Comparison of ENCODE assay signal across 25 mouse cellular contexts in the genomic region with DNA sequence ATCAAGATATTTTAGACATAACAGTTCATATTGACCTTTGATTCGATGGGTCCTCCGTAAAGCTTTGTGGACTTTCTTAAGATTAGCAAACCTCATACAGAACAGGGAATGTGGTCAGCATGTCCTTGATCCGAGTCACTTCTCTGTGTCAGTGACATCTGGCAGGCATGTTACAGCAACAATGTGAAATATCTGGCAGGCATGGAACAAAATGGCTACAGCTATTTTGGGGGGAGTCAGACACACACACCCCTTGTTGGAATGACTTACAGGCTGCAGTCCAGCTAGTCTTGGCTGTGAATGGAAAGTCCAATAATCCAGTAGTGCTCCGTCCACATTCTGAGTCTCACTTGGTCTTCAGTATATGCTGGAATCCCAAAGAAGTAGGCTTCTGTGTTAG. TPM values are rescaled to one million over a fixed set of nuclear protein-coding genes. Genes with fewer than 3 reads are reported as not detected.
A peak's percentile ranks its signal among the peaks of the same experiment; 100 is the strongest.
DNase-seq lines count a peak whose midpoint lies in the region; ATAC-seq and TF ChIP-seq lines count a peak whose summit lies in the region.
"Had no signal": no experiment of that assay in that cellular context is flagged by ENCODE, and none has a peak within 500 bp of the region (broad histone marks: within the 10 kb centered on the region; RNA-seq: fewer than 3 reads in every experiment).

No protein-coding gene starts in this region.

- 52% methylated on average over 4 of the region's 4 CpGs for WGBS in heart, adult 2 months
- 69% methylated on average over 4 of the region's 4 CpGs for WGBS in lung, embryonic 16.5 days

- no peaks in the 10 kb centered on the region for H3K36me3 ChIP-seq in heart, adult 2 months (ENCODE audit: control insufficient read depth, insufficient read depth, low read length)
- H3K36me3 ChIP-seq in lung, embryonic 16.5 days (ENCODE audit: control insufficient read depth, insufficient read depth, low read length), result no peaks in the 10 kb centered on the region
- H3K36me3 ChIP-seq: embryonic facial prominence, embryonic 13.5 days; forebrain, embryonic 10.5 days; heart, embryonic 12.5 days; hindbrain, embryonic 13.5 days had no signal

- H3K9ac ChIP-seq in heart, adult 2 months (ENCODE audit: low read depth, low read length), result no peak overlapping the region
- no peak overlapping the region for H3K9ac ChIP-seq in lung, embryonic 16.5 days (ENCODE audit: low read length)
- H3K9ac ChIP-seq: embryonic facial prominence, embryonic 13.5 days; heart, embryonic 12.5 days; hindbrain, embryonic 13.5 days had no signal

- no peak for DNase-seq in heart, adult 2 months
- DNase-seq in heart, postnatal 14 days, result no peak
- no peak for DNase-seq in lung, adult 18-20 months
- peak; percentile 42 for DNase-seq in NIH3T3 (ENCODE audit: low read depth)
- no peak for DNase-seq in gastrocnemius, postnatal 36 days
- no peak for DNase-seq in neural tube, embryonic 10.5 days (ENCODE audit: extremely low spot score, low spot score)
- DNase-seq: adrenal gland, postnatal 10 days; cerebellum, adult 11 months; cerebellum, adult 9-10 months; cerebellum, postnatal 25 days; gastrocnemius, adult 2 months; gastrocnemius, postnatal 25 days had no signal

- TF ChIP-seq EP300 in heart, adult 2 months (IDR thresholded peaks at IDR 0.05; ENCODE audit: insufficient read depth, low read depth, low read length), result peak; percentile 61; the same call in 1 of the 2 replicates

- TF ChIP-seq POLR2A in heart, adult 2 months (IDR thresholded peaks at IDR 0.05; ENCODE audit: insufficient read depth, low read depth, low read length), result no peak

- no peak for TF ChIP-seq CTCF in heart, adult 2 months (IDR thresholded peaks at IDR 0.05)

- no peak overlapping the region for H3K4me2 ChIP-seq in lung, embryonic 16.5 days (ENCODE audit: low read depth, low read length)
- H3K4me2 ChIP-seq: embryonic facial prominence, embryonic 13.5 days; heart, embryonic 12.5 days; hindbrain, embryonic 13.5 days had no signal

- intact Hi-C loops in heart, adult 2 months (cut with DNase I), result no loop called here
- intact Hi-C loops in heart, postnatal 14 days (cut with DNase I), result no loop called here
- intact Hi-C loops in gastrocnemius, postnatal 36 days (cut with DNase I), result no loop called here

- peak overlapping the region; percentile 36 for H3K27ac ChIP-seq in heart, adult 2 months
- H3K27ac ChIP-seq in lung, embryonic 16.5 days (ENCODE audit: low read length), result no peak overlapping the region
- H3K27ac ChIP-seq: embryonic facial prominence, embryonic 13.5 days; forebrain, embryonic 10.5 days; gastrocnemius, adult 2 months; hindbrain, embryonic 13.5 days; hindbrain, postnatal 0 days had no signal

- no peaks in the 10 kb centered on the region for H3K27me3 ChIP-seq in heart, adult 2 months (ENCODE audit: control insufficient read depth, insufficient read depth, low read length)
- H3K27me3 ChIP-seq in lung, embryonic 16.5 days (ENCODE audit: control insufficient read depth, insufficient read depth, low read depth, low read length), result no peaks in the 10 kb centered on the region
- H3K27me3 ChIP-seq: embryonic facial prominence, embryonic 13.5 days; heart, embryonic 12.5 days; hindbrain, embryonic 13.5 days had no signal

- no peak overlapping the region for H3K4me3 ChIP-seq in heart, adult 2 months
- no peak overlapping the region for H3K4me3 ChIP-seq in lung, embryonic 16.5 days (ENCODE audit: low read length)
- H3K4me3 ChIP-seq: embryonic facial prominence, embryonic 13.5 days; forebrain, embryonic 10.5 days; gastrocnemius, adult 2 months; heart, embryonic 12.5 days; hindbrain, embryonic 13.5 days had no signal

- no peaks in the 10 kb centered on the region for H3K9me3 ChIP-seq in lung, embryonic 16.5 days (ENCODE audit: control insufficient read depth, low read length)
- H3K9me3 ChIP-seq: embryonic facial prominence, embryonic 13.5 days; forebrain, embryonic 10.5 days; heart, embryonic 12.5 days; hindbrain, embryonic 13.5 days had no signal

- ATAC-seq in lung, embryonic 16.5 days (ENCODE audit: low read depth), result peak; percentile 60; the same call in 1 of the 2 replicates
- ATAC-seq: forebrain, embryonic 14.5 days; hindbrain, postnatal 0 days had no signal

- no peaks in the 10 kb centered on the region for H3K4me1 ChIP-seq in heart, adult 2 months (ENCODE audit: control insufficient read depth, insufficient read depth, low read length)
- H3K4me1 ChIP-seq in lung, embryonic 16.5 days (replicated peaks; ENCODE audit: control insufficient read depth, insufficient read depth, low read length), result no peaks in the 10 kb centered on the region
- H3K4me1 ChIP-seq: embryonic facial prominence, embryonic 13.5 days; forebrain, embryonic 10.5 days; heart, embryonic 12.5 days; hindbrain, embryonic 13.5 days had no signal

- no peaks in the 10 kb centered on the region for H3K79me2 ChIP-seq in heart, adult 2 months (replicated peaks; ENCODE audit: control insufficient read depth, insufficient read depth, low read length)

RNA-seq across cellular contexts. Expression of a gene that starts 19.8 kb away (rescaled TPM):
- total RNA-seq in heart, adult 2 months (2021), result 100 to 1,000 TPM; 252 to 303 TPM
- 218 and 278 TPM in 2 replicates for polyA plus RNA-seq in heart, adult 2 months (2012; rRNA removed)
- 100 to 1,000 TPM; 209 to 217 TPM for total RNA-seq in heart, postnatal 14 days (2021)
- 0.28 and 0.63 TPM in 2 replicates for polyA plus RNA-seq in lung, embryonic 16.5 days (2015; fragmentation: Nextera tagmentation; extraction: Ambion mirVana)
- total RNA-seq in gastrocnemius, postnatal 36 days (2021), result 100 to 1,000 TPM; 200 to 226 TPM
- total RNA-seq: hematopoietic stem cell, adult 5-6 weeks had no signal
- polyA plus RNA-seq: forebrain, embryonic 10.5 days; forebrain, embryonic 14.5 days; hindbrain, postnatal 0 days had no signal

RNA-seq across cellular contexts. Expression of a gene that starts 29.9 kb away (rescaled TPM):
- total RNA-seq in heart, adult 2 months (2021), result 1 to 10 TPM; 6.9 to 8.8 TPM
- polyA plus RNA-seq in heart, adult 2 months (2012; rRNA removed), result 28.3 and 32.8 TPM in 2 replicates
- 10 to 100 TPM in 1 of 2 experiments, 1 to 10 TPM in 1; 5.6 to 13.6 TPM for total RNA-seq in heart, postnatal 14 days (2021)
- polyA plus RNA-seq in lung, embryonic 16.5 days (2015; fragmentation: Nextera tagmentation; extraction: Ambion mirVana), result 37.6 and 51.2 TPM in 2 replicates
- 1 to 10 TPM; 1.2 to 1.6 TPM for total RNA-seq in gastrocnemius, postnatal 36 days (2021)

RNA-seq across cellular contexts. Expression of a gene that starts 38.9 kb away (rescaled TPM):
- total RNA-seq in heart, adult 2 months (2021), result 1 to 10 TPM; 6.7 to 7.0 TPM
- polyA plus RNA-seq in heart, adult 2 months (2012; rRNA removed), result 4.2 and 7.6 TPM in 2 replicates
- 1 to 10 TPM; 4.5 to 5.7 TPM for total RNA-seq in heart, postnatal 14 days (2021)
- 1.3 and 1.6 TPM in 2 replicates for polyA plus RNA-seq in lung, embryonic 16.5 days (2015; fragmentation: Nextera tagmentation; extraction: Ambion mirVana)
- 1 to 10 TPM; 1.6 TPM for total RNA-seq in gastrocnemius, postnatal 36 days (2021)

RNA-seq across cellular contexts. Expression of a gene that starts 38.9 kb away (rescaled TPM):
- total RNA-seq in heart, adult 2 months (2021), result under 1 TPM in 1 of 2 experiments, not detected in 1; 0.23 TPM
- not detected in 2 replicates for polyA plus RNA-seq in heart, adult 2 months (2012; rRNA removed)
- total RNA-seq in heart, postnatal 14 days (2021), result not detected
- polyA plus RNA-seq in lung, embryonic 16.5 days (2015; fragmentation: Nextera tagmentation; extraction: Ambion mirVana), result not detected in 2 replicates
- under 1 TPM in 1 of 2 experiments, not detected in 1; 0.05 TPM for total RNA-seq in gastrocnemius, postnatal 36 days (2021)
- total RNA-seq: adrenal gland, postnatal 4 days; ES-E14; gastrocnemius, adult 2 months; gastrocnemius, postnatal 25 days; heart, adult 18-20 months; hematopoietic stem cell, adult 5-6 weeks; hindbrain, postnatal 0 days had no signal
- polyA plus RNA-seq: brain, embryonic 14.5 days; embryonic facial prominence, embryonic 13.5 days; forebrain, embryonic 10.5 days; forebrain, embryonic 14.5 days; heart, embryonic 12.5 days; heart, embryonic 16.5 days; hindbrain, embryonic 13.5 days; hindbrain, postnatal 0 days had no signal

RNA-seq across cellular contexts. Expression of a gene that starts 56.3 kb away (rescaled TPM):
- 100 to 1,000 TPM; 151 to 181 TPM for total RNA-seq in heart, adult 2 months (2021)
- polyA plus RNA-seq in heart, adult 2 months (2012; rRNA removed), result 222 and 261 TPM in 2 replicates
- 100 to 1,000 TPM; 169 to 184 TPM for total RNA-seq in heart, postnatal 14 days (2021)
- polyA plus RNA-seq in lung, embryonic 16.5 days (2015; fragmentation: Nextera tagmentation; extraction: Ambion mirVana), result 299 and 328 TPM in 2 replicates
- 10 to 100 TPM; 60.9 to 92.2 TPM for total RNA-seq in gastrocnemius, postnatal 36 days (2021)
